Mouse (Mus musculus): ENCODE data around the gene Hypk. TPM values are rescaled to one million over a fixed set of nuclear protein-coding genes. Genes with fewer than 3 reads are reported as not detected.

The Hypk gene
- total RNA-seq (2023) = 25.7 and 30.2 TPM in 2 replicates

GRCm38 (mm10) chr2:121452990-121453389 lies at the start of gene Hypk:
Hypk (plus strand) TSS chr2:121453290.

GRCm38 (mm10) chr2:121413387-121414042 lies 39.6 kb upstream of the Hypk start, which contains the start of the genes Pdia3 and Catsper2:
Pdia3 (plus strand) TSS chr2:121413775.
Catsper2 (minus strand) TSS chr2:121413792.

GRCm38 (mm10) chr2:121444178-121444577 lies 8.9 kb upstream of the Hypk start, which contains the start of gene Ell3:
Ell3 (minus strand) TSS chr2:121444278.

GRCm38 (mm10) chr2:121448739-121449535 lies 4.2 kb upstream of the Hypk start, which contains the start of gene Serf2:
Serf2 (plus strand) TSS chr2:121449195.

GRCm38 (mm10) chr2:121456692-121457642 lies 3.9 kb downstream of the Hypk start, which contains the start of gene Serinc4:
Serinc4 (minus strand) TSS chr2:121456781.

GRCm38 (mm10) chr2:121473301-121474179 lies 20.4 kb downstream of the Hypk start, which contains the start of gene Mfap1b:
Mfap1b (minus strand) TSS chr2:121474067.

GRCm38 (mm10) chr2:121505942-121506882 lies 53.1 kb downstream of the Hypk start, which contains the start of the genes Mfap1a and Wdr76:
Mfap1a (minus strand) TSS chr2:121506665.
Wdr76 (plus strand) TSS chr2:121506723.

Other genes with a start within 250 kb of the Hypk start
- 31.7 and 41.2 TPM in 2 replicates for gene Trp53bp1, start 181.9 kb upstream of the Hypk start, total RNA-seq (2023)
- 0.06 and 0.11 TPM in 2 replicates for gene Map1a, start 163.7 kb upstream of the Hypk start, total RNA-seq (2023)
- 12.3 and 12.7 TPM in 2 replicates for gene Ppip5k1, start 97.9 kb upstream of the Hypk start, total RNA-seq (2023)
- gene Ckmt1, start 95.6 kb upstream of the Hypk start, total RNA-seq (2023) = not detected in 2 replicates
- gene Strc, start 66.1 kb upstream of the Hypk start, total RNA-seq (2023) = 0.13 and 0.23 TPM in 2 replicates
- gene Pdia3, start 39.5 kb upstream of the Hypk start, total RNA-seq (2023) = 145 and 153 TPM in 2 replicates
- gene Catsper2, start 39.5 kb upstream of the Hypk start, total RNA-seq (2023) = 0.48 and 2.4 TPM in 2 replicates
- not detected in 2 replicates for gene Ell3, start 9.0 kb upstream of the Hypk start, total RNA-seq (2023)
- gene Serf2, start 4.1 kb upstream of the Hypk start, total RNA-seq (2023) = 261 and 363 TPM in 2 replicates
- not detected in 2 replicates for gene Serinc4, start 3.5 kb downstream of the Hypk start, total RNA-seq (2023)
- 38.0 and 38.4 TPM in 2 replicates for gene Mfap1b, start 20.8 kb downstream of the Hypk start, total RNA-seq (2023)
- 38.0 and 44.8 TPM in 2 replicates for gene Mfap1a, start 53.4 kb downstream of the Hypk start, total RNA-seq (2023)
- 12.0 and 18.0 TPM in 2 replicates for gene Wdr76, start 53.4 kb downstream of the Hypk start, total RNA-seq (2023)